Mouse (Mus musculus) left cerebral cortex, postnatal 25 days (tissue): ENCODE data around the gene Ihh. TPM values are rescaled to one million over a fixed set of nuclear protein-coding genes. Genes with fewer than 3 reads are reported as not detected.

Source experiments
- DNase-seq, 2 experiments: peaks; one replicate each; pipeline ENCODE4 v3.0.0; 2022; ENCODE audit warnings: low spot score in 2 of 2, mixed read lengths in 1 of 2
- intact Hi-C: fragments of 180-260 bp; cut with DNase I; formaldehyde crosslinking; loops from one replicate; pipeline ENCODE4 v1.15.1; 2025
- total RNA-seq, 2 experiments: library from RNA; stranded (reverse); gene quantifications; 2 replicates each; pipeline ENCODE4 v1.2.3; 2021

Gene Ihh
- total RNA-seq, 2 experiments from 2014 or later: 0.21 to 0.41 TPM

DNA sequence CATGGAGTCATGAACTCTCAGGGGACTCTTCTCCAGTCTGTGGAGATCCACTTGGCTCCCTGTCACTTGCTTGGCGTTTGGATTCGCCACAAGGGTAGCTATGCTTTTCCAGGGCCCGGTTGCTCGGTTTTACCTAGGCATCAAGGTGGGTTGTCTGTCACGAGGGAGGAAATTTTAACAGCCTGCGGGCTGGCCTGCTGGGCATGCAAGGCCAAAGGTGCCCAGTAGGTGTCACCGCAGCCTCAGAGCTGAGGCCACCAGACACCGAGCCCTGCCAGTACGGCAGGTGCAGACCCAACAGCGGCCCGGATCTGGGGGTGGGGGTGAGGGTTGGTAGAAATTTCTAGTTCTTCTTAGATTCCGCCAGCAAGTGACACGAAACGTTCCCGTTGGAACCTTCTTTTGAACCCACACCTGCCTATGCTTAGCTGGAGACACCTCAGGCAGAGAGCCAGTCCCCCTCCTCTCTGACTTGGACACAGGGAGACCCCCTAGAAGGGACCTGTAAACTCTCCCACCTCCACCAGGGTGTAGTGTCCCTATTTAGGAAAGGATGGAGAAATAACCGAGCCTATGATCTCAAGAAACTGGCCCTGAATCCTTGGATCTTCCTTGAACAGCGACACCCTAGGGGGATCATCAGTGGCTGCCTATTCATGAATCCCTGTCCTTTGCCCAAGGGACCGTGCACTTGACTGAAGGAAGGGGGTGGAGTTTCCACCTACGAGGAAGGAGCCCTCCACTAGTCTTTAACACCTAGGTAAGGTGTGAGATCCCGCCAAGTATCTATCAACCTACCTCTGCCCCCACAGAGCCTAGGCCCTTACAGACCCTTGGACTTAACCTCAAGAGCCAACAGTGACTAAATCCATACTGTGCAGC is 2.4 kb downstream of the Ihh start:
- intact Hi-C loops: loop anchor here (2.0 kb wide), 1 partner anchor 68 kb away; no protein-coding TSS in a partner anchor
- DNase-seq: peak; percentile 50

DNA sequence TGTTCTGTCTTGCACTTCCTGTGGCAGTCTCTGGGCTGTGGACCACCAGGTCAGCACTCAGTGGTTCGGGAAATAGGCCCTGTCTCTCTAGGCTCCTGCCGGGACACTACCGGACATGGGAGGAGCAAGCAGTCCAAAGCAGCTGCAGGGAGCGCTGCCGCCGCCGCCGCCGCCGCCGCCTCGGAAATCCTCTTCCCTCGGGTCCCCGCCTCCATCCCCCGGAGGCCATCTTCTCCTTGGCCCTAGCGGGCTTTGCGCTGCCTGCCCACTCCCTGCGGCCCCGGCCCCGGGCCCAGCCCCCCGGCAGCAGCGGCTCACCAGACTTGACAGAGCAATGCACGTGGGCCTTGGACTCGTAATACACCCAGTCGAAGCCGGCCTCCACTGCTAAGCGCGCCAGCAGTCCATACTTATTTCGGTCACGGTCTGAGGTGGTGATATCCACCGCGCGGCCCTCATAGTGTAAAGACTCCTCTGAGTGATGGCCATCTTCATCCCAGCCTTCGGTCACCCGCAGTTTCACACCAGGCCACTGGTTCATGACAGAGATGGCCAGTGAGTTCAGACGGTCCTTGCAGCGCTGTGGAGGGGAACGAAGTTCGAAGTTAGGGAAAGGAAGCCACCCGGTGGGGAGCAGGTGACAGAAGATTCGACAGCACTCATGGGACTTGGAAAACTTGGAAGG is 3.3 kb downstream of the Ihh start:
- no peak for DNase-seq
- intact Hi-C loops: loop anchor here (2.0 kb wide), 1 partner anchor 69 kb away; no protein-coding TSS in a partner anchor

DNA sequence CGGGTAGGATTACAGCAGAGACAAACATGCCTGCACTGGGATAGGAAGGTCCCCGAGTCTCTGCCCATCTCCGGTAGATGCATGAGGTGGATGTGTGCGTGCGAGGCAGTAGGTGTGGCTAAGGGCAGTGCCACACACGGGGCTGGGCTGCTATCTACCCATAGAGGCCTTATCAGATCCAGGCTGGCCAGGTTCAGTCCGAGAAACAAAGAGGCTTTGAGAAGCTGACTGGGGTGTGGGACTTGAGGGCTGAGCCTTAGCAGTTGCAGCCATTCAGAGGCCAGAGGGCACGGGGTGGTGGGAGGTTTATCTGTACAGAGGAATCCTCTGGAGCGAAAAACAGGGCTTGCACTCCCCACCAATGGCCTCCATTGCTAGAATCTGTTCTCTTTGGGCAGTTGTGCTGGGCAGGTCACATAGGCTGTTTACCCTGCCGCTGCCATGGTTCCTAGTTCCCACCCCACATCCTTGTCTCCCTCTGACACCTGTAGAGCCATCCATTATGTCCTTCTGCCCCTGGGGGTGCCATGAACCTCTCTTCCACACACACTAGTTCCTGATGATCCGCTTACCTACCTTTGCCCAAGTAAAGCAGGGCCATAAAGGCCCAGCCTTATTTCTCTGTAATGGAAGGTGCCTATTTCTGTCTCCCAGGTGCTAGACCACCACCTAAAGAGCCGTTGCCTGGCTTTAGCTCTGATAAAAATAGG is 9.7 kb downstream of the Ihh start:
- intact Hi-C loops: no loop called here
- DNase-seq: no peak

DNA sequence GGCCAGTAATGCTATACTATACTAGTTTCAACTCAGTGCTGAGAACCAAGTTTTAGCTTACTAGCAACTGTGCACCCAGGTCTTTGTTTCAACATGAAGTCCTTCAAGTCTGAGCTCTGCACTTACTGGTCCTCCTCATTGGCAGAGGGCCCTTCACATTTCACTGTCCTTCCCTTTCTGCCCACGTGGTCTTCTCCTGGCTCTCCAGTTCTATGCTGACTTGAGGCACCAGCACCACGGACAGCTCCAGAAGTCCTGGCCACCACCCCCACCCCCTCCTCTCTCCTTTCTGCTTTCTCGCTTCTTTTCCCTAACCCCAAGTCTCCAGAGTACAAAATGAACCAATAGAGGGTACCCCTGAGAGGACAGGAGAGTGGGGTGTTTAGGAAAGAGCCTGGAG is 11.7 kb downstream of the Ihh start:
- DNase-seq: no peak
- intact Hi-C loops: no loop called here

DNA sequence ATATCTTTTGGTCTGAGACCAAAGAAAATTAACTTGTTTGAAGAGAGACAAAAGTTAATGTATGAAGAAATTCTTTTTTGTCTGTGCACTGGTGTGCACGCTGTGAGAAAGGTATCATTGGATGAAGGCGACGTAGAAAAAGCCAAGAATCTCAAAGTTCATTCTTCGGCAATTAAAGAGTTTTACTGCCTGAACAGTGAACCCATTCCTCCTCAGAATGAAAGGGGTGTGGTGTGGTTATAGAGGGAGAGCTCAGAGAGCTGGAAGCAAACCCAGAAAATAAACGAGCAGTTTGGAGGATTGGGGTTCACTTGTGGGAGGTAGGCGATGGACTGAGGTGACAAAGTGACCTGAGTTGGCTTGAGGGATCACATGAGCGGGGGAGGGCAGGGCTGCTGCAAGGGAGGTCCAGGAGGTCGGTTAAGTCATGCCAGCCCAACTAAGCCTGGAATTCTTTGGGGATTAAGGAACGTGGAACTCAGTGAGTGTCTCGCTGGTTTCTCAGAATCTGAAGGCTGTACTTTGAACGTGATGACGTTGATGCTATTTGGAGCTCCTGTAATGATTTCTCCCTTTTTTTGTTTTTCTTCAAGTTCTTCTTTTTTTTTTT is 15.1 kb downstream of the Ihh start:
- DNase-seq: no peak
- intact Hi-C loops: no loop called here

DNA sequence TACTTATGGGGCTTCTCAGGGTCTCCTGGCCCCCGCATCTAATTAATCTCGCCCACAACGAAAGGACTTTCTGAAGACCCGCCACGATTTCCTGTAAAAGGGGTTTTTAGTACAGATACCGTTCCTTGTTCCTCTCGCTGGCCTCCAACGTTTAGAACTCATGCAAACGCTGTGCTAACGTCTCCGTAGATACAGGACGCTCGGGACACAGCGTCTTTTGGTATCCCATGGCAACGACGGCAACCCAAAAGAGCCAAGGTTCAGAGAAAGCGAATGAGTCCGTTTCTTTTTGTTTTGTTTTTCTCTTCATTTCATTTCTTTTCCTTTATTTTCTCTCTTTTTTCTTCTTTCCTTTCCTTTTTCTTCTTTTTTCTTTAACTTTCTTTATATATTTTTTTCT is 16.1 kb downstream of the Ihh start, which contains the start of gene Cfap65:
TSS of gene Cfap65 (minus strand) at position 198 of the 400 bp plus-strand sequence.
- intact Hi-C loops: no loop called here
- peak; percentile 68 to 81 for DNase-seq

DNA sequence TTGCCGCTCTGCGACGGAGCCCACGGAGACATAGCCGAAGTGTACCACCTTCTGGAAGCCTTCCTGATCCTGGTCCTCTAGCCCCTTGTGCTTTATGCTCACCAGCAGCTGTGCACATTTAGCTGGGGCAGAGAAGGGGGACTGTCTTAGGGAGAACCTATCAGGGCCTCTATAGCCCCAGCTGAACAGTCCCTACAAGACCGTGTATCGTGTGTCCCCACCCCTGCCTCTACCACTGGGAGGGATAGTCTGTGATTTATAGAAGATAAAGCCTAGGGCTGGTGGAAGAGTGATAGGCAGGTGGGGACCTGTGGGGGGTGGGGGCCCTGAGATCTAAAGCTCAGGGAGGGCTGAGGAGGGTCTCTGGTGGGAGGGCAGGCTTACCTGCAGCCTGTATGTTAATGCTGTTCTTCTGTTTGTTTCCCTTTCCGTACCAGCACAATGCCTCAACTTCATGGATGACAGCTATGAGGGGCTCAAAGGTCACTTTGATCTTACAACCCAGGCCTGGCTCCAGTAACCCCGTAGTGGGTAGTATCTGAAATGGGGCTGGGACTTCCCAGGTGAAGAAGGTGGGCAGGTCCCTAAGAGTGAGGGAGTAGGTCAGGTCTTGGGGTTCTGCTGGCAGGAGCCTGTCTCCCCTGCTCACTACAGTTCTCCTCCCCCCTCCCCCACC is 23.7 kb downstream of the Ihh start:
- intact Hi-C loops: loop anchor here (2.0 kb wide), 1 partner anchor 89 kb away; no protein-coding TSS in a partner anchor
- DNase-seq: no peak

DNA sequence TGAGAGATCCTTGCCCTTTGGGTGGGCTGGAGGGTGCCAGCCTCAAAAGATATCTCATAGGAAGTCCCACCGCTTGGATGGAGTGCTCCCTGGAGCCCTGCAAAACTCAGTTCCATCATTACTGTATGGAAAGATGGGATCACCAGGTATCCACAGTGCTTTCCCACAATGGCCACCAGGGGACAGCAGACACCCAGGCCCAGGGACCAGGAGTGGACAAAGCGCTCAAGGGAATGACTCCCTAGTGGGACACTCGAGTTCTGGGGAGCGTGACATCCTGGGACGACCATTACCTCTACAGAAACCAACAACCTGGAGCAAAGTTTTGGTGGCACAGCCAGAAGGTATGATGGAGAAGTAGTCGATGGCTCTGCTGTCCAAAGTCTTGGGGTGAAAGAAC is 24.8 kb downstream of the Ihh start:
- intact Hi-C loops: loop anchor here (2.0 kb wide), 1 partner anchor 90 kb away; no protein-coding TSS in a partner anchor
- DNase-seq: peak in 1 of 2 experiments; percentile 49

DNA sequence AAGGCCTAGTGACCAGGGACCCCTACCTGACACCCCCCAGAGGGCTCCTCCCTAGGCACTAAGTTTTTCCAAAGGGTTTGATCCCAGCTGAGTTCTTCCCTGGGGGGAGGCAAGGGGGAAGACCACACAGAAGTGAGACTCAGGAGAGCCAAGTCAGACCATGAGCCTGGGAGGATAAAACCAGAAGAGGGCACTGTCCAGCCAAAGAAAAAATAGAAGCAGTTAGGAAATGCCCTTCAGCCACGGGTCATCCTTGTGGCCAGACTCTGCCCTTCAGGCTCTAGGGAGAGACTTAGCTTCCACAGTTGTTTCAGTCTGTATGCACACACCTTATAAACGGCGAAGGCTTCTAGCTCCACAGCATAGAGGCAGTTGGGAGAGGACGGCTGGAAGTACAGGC is 27.0 kb downstream of the Ihh start:
- no peak for DNase-seq
- intact Hi-C loops: no loop called here

DNA sequence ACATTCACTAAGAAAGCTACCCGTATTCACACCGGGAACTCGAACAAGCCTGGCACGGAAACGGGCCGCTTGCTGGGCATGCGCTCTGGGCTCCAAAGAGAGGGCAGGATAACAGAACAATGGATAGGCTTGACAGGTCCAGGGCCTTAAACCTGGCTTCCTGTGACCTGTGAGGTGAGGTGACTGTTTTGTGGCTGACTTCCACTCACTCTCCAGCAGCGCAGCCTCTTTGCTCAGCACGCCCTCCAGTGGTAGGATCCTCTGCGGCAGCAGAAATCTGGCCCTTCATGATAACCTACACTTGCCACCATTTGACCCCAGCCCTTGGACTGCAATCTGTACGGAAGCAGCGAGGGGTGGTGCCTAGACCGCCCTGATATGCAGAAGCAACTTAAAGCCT is 35.8 kb downstream of the Ihh start:
- intact Hi-C loops: no loop called here
- DNase-seq: no peak

DNA sequence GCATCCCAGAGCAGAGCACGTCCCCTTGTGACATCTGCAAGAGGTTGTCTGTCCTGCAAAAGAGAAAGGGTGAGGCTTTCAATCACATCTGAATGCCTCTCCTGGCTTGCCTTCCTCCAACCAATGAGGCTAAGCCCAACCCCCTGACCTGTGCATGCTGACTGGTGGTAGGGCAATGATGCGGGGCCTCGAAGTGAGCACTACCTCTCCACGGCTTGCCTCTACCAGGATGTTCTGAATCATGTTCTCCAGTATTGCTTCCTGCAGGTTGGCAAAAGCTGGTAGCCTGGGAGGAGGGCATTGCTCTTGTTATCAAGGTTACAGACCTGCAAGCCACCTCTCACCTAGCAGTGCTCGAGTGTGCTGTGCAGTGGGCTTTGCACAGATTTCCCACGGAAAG is 49.3 kb downstream of the Ihh start:
- DNase-seq: no peak
- intact Hi-C loops: no loop called here

DNA sequence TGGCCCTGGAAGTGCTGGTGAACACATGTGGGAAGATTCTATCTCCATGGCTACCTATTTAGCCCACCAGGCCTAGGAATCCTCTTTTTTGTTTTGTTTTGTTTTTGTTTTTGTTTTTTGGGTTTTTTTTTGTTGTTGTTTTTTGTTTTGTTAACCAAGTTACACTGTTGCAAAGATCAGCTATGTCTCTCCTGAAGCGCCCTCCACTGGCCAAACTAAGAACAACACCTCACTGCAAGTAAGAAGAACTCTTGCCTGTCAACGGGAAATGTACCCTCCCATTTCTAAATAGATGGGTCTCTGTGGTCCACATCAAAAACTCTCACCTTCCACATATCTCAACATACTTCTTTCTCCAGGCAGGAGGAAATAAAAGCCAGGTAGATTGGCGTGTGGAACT is 49.8 kb downstream of the Ihh start:
- intact Hi-C loops: no loop called here
- peak; percentile 36 to 52 for DNase-seq

DNA sequence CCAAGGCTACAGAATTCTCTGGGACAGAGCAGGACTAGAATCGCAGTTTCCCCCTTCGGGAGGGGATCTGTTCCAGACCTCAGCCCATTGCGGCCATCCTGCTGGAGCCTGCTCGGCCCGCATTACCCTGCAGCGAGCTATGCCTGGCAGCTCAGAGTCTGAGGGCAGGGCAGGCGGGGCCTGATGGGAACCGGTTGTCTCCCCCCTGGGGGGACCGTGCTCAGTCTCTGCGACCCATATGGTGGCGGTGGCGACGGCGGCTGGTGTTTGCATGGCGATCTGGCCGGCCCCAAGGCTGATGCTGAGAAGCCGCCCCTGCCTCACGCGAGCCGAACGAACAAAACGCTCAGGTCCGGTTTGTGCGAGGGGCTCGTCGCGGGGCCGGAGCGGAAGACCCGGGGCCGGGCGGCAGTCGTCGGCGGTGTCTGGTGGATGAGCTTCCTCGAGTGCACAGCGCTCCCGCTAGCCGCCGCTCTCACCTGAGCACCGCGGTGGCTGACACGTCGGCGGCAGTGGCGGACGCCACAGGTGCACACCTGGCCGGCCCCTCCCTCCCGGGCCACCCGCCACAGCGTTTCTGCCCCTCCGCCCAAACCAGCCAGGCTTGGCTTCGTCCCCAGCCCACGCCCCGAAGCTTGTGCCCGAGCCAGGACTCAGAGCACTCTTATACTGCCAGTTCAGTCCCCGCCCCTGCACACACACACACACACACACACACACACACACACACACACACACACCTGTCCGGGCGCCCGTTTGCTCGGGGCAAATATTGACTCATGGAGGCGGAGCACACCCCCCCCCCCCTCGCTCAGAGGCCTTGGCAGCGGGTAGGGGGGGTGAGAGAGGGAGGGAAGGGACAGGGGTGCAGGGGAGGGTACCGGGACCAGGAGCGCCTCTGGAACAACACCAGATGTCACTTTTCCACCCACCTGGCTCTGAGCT is 50.9 kb downstream of the Ihh start:
- intact Hi-C loops: no loop called here

DNA sequence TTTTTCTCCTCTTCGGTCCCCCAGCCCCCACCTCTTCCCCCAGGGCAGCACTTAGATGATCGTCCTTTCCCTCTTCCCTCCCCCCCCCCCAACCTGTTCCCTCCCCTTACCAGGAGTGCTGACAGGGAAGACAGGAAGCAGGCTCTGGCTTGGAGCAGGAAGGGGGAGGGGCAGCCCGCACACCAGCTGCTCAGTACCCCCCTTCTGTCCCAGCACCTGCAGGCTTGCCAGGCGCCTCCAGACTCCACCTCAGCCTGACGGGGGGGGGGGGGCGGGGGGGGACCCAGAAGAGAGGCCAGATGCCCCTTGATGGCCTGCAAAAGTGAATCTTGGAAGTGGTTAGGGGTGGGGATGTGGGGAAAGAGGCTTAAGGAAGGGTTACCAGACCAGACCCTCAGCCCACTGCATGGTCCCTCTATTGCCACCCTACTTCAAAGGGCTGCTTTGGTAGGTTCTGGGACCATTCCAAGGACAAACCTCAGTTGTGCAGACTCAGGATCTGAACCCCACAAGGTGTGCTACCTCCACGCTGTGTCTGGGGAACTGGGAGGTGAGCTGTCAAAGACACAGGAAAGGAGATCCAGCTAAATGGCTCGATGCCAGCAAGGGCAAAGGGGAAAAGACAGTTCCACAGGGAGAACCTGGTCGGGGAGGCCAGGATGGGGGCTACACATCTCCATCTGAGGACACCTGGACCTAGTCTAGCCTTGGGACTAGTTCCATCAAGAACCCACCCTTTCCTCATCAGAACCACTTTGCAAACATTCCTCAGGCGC is 52.6 kb downstream of the Ihh start:
- DNase-seq: no peak
- intact Hi-C loops: no loop called here

More for the DNA sequence above, 50.9 kb downstream of the Ihh start:
- no peak for DNase-seq

DNA sequence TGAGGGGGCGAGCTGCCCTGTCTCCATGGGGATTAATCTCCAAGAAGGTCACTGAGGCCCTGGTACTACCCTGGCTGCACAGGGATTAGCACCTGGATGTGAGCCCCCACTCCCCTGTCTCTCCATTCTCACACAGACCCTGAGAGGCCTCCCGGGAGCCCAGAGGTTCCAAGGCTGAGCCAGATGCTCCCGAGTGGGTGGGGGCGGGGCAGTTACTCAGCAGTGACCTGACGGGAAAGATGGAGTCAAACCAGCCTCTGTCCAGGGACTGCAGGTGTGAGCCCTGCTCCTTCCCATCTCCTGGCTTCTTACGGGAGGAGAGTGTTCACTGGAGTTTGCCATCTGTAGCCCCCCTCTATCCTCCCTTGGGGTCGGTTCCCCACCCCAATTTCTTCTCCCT is 53.5 kb downstream of the Ihh start:
- intact Hi-C loops: no loop called here
- DNase-seq: no peak
